Mouse (Mus musculus) thymus, adult 2 months (tissue): Measurements from ENCODE around the gene Aurkaip1. TPM values are rescaled to one million over a fixed set of nuclear protein-coding genes. Genes with fewer than 3 reads are reported as not detected.

Experiments
- DNase-seq: peaks from one replicate; pipeline ENCODE4 v3.0.0; 2021
- H3K27ac ChIP-seq: fragments of 200-500 bp; 2 replicates; pipeline ENCODE4 v1.5.1; 2012; ENCODE audit warnings: low read length, control low read depth; ENCODE audit not compliant: control insufficient read depth, insufficient read depth
- H3K27me3 ChIP-seq: fragments of 200-500 bp; 2 replicates; pipeline ENCODE4 v1.6.1; 2012; ENCODE audit warnings: mild to moderate bottlenecking, low read length, moderate library complexity, mixed read lengths; ENCODE audit not compliant: control insufficient read depth, insufficient read depth
- H3K36me3 ChIP-seq: fragments of 200-500 bp; 2 replicates; pipeline ENCODE4 v1.6.1; 2012; ENCODE audit warnings: mild to moderate bottlenecking, low read length, moderate library complexity; ENCODE audit not compliant: control insufficient read depth, insufficient read depth
- H3K4me1 ChIP-seq: fragments of 200-500 bp; replicated peaks from 2 replicates; pipeline ENCODE4 v1.6.1; 2012; ENCODE audit warnings: low read length; ENCODE audit not compliant: control insufficient read depth, insufficient read depth
- H3K4me3 ChIP-seq: fragments of 200-500 bp; 2 replicates; pipeline ENCODE4 v1.5.1; 2012; ENCODE audit warnings: mild to moderate bottlenecking, low read length, control low read depth, moderate library complexity; ENCODE audit not compliant: control insufficient read depth, insufficient read depth
- CTCF ChIP-seq: fragments of 200-500 bp; IDR thresholded peaks from 2 replicates; pipeline ENCODE4 v1.5.1; 2012; ENCODE audit warnings: mild to moderate bottlenecking, control low read depth, low read length, moderate library complexity, borderline replicate concordance; ENCODE audit not compliant: control insufficient read depth, poor library complexity, insufficient read depth; ENCODE audit errors: extremely low read depth
- POLR2A ChIP-seq: fragments of 200-500 bp; IDR thresholded peaks from 2 replicates; pipeline ENCODE4 v1.6.1; 2012; ENCODE audit warnings: mild to moderate bottlenecking, low read length, control low read depth, moderate library complexity; ENCODE audit not compliant: control insufficient read depth, poor library complexity, insufficient read depth; ENCODE audit errors: extremely low read depth
- WGBS: fragments of 180-500 bp; shearing (Covaris S2); methylation state at CpG from one replicate; pipeline ENCODE4 v1.1.7; 2018; 5-methylcytosine and 5-hydroxymethylcytosine counted together
- polyA plus RNA-seq: library from polyadenylated mRNA; depleted of rRNA; stranded (reverse); fragments of >200 nt; gene quantifications from 2 replicates; pipeline ENCODE4 v1.2.3, GENCODE M21; 2012

The Aurkaip1 gene
- polyA plus RNA-seq, 1 experiment = 230 TPM

GRCm38 (mm10) chr4:155790021-155790489 lies 41.0 kb upstream of the Aurkaip1 start, which contains the start of gene Ankrd65:
Ankrd65 (plus strand) TSS chr4:155790439.
- H3K4me3 ChIP-seq = no peak within 1 kb of the TSS
- no peak within 1 kb of the TSS for H3K27ac ChIP-seq
- no peaks in the 10 kb centered on the region for H3K27me3 ChIP-seq
- no peak for TF ChIP-seq POLR2A
- TF ChIP-seq CTCF = no peak
- DNase-seq = no peak
- no peaks in the 10 kb centered on the region for H3K4me1 ChIP-seq
- no peaks in the 10 kb centered on the region for H3K36me3 ChIP-seq
- 95% methylated on average over 3 of the region's 3 CpGs for WGBS

- no peak overlapping the region for H3K4me3 ChIP-seq
- 88% methylated on average over 3 of the region's 3 CpGs for WGBS
- no peaks in the 10 kb centered on the region for H3K27me3 ChIP-seq
- no peaks in the 10 kb centered on the region for H3K4me1 ChIP-seq
- no peaks in the 10 kb centered on the region for H3K36me3 ChIP-seq
- no peak for DNase-seq
- no peak overlapping the region for H3K27ac ChIP-seq
- TF ChIP-seq POLR2A = no peak
- no peak for TF ChIP-seq CTCF
These were observed 40.4 kb upstream of the Aurkaip1 start for GRCm38 (mm10) chr4:155790650-155791161.

- Histone ChIP-seq H3K27ac (no peak overlapping the region), H3K36me3 (no peaks in the 10 kb centered on the region), H3K27me3 (no peaks in the 10 kb centered on the region), H3K4me1 (no peaks in the 10 kb centered on the region), H3K4me3 (no peak overlapping the region)
- no peak for DNase-seq
- TF ChIP-seq POLR2A (no peak), CTCF (no peak)
- 87% methylated on average over 24 of the region's 24 CpGs for WGBS
These were observed 39.7 kb upstream of the Aurkaip1 start for GRCm38 (mm10) chr4:155791240-155791933.

DNA sequence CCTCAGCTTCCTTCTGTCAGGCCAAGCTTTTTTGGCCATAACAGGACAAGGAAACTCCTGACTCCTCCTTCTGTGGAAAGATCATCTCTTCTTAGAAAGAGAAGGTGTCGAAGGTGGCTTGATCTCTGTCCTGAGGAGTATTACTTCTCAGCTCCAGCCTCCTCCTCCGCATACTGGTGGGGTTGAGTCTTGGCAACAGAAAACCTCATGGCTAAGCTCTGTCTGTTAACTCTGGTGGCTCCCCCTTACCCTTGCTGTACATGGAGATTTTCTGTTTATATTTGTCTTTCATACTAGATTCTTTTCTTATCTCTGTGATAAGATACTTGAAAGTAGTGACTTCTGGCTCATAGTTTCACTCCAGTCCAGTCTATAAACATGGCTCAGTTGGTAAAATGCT lies 37.3 kb upstream of the Aurkaip1 start:
- no peak for TF ChIP-seq POLR2A
- TF ChIP-seq CTCF = no peak
- WGBS = 80% methylated on average over 2 of the region's 2 CpGs
- Histone ChIP-seq H3K27me3 (no peaks in the 10 kb centered on the region), H3K27ac (no peak overlapping the region), H3K36me3 (no peaks in the 10 kb centered on the region), H3K4me3 (no peak overlapping the region), H3K4me1 (no peaks in the 10 kb centered on the region)
- no peak for DNase-seq

DNA sequence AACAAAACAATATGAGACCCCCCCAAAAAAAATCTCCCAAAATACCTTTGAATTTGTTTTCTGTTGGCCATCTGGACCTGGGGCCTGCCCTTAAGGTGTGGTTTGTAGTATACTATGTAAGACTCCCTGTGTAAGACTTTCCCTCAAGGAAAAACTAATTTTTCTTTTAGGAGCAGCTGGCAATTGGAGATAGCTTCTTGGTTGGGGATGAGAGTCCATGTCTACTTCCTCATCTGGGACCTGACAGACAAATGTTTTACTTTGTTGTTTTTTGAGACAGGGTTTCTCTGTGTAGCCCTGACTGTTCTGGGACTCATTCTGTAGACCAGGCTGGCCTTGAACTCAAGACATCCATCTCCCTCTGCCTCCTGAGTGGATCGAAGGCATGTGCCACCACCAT lies 29.0 kb upstream of the Aurkaip1 start:
- TF ChIP-seq POLR2A (no peak), CTCF (no peak)
- DNase-seq = no peak
- H3K27ac ChIP-seq = no peak overlapping the region
- WGBS = 96% methylated on average over 1 of the region's 1 CpGs
- no peaks in the 10 kb centered on the region for H3K27me3 ChIP-seq
- H3K36me3 ChIP-seq = peaks cover 4% of the 10 kb centered on the region
- H3K4me1 ChIP-seq = peaks cover 7% of the 10 kb centered on the region
- H3K4me3 ChIP-seq = no peak overlapping the region

GRCm38 (mm10) chr4:155802741-155803339 lies 28.2 kb upstream of the Aurkaip1 start, which contains the start of gene Mrpl20:
Mrpl20 (plus strand) TSS chr4:155802878.
- Histone ChIP-seq H3K27me3 (no peaks in the 10 kb centered on the region), H3K4me3 (peak within 1 kb of the TSS; percentile 69), H3K27ac (no peak within 1 kb of the TSS), H3K36me3 (peaks cover 9% of the 10 kb centered on the region), H3K4me1 (peaks cover 7% of the 10 kb centered on the region)
- WGBS = 11% methylated on average over 12 of the region's 12 CpGs
- no peak for DNase-seq
- TF ChIP-seq CTCF (no peak), POLR2A (no peak)
